Mouse (Mus musculus) lung, postnatal 0 days (tissue): ENCODE measurements around the gene Chml. TPM values are rescaled to one million over a fixed set of nuclear protein-coding genes. Genes with fewer than 3 reads are reported as not detected.

ENCODE experiments used
- ATAC-seq: fragments of 200-750 bp; cut with Nextera tagmentation; 2 replicates; pipeline ENCODE4 v1.8.0; 2017; ENCODE audit warnings: moderate library complexity
- DNase-seq: peaks from one replicate; pipeline ENCODE4 v3.0.0-alpha.2; 2016; ENCODE audit warnings: low spot score
- H3K27ac ChIP-seq: fragments of 300-500 bp; sonication (generic); 2 replicates; pipeline ENCODE4 v1.5.1; 2014; ENCODE audit warnings: antibody characterized with exemption, mild to moderate bottlenecking, low read length, mixed read lengths
- H3K27me3 ChIP-seq: fragments of 300-500 bp; sonication (generic); replicated peaks from 2 replicates; pipeline ENCODE4 v1.6.1; 2014; ENCODE audit warnings: low read length, mixed read lengths; ENCODE audit not compliant: insufficient read depth
- H3K36me3 ChIP-seq: fragments of 300-500 bp; sonication (generic); 2 replicates; pipeline ENCODE4 v1.6.1; 2014; ENCODE audit warnings: low read length, mixed read lengths; ENCODE audit not compliant: insufficient read depth
- H3K4me1 ChIP-seq: fragments of 300-500 bp; sonication (generic); 2 replicates; pipeline ENCODE4 v1.6.1; 2014; ENCODE audit warnings: antibody characterized with exemption, low read depth, low read length, mixed read lengths; ENCODE audit not compliant: insufficient read depth
- H3K4me2 ChIP-seq: fragments of 300-500 bp; sonication (generic); replicated peaks from 2 replicates; pipeline ENCODE4 v1.6.1; 2014; ENCODE audit warnings: low read depth, mild to moderate bottlenecking, low read length, moderate library complexity, mixed read lengths
- H3K4me3 ChIP-seq: fragments of 300-500 bp; sonication (generic); 2 replicates; pipeline ENCODE4 v1.5.1; 2014; ENCODE audit warnings: low read depth, low read length
- H3K9ac ChIP-seq: fragments of 300-500 bp; sonication (generic); replicated peaks from 2 replicates; pipeline ENCODE4 v1.6.1; 2014; ENCODE audit warnings: low read depth, mild to moderate bottlenecking
- H3K9me3 ChIP-seq: fragments of 300-500 bp; sonication (generic); 2 replicates; pipeline ENCODE4 v1.6.1; 2016; ENCODE audit warnings: low read length, mixed read lengths
- CTCF ChIP-seq: IDR thresholded peaks from 2 replicates; pipeline ENCODE4 v1.5.1; 2016; ENCODE audit warnings: antibody characterized with exemption, mild to moderate bottlenecking
- EP300 ChIP-seq: IDR thresholded peaks from 2 replicates; pipeline ENCODE4 v1.6.1; 2016; ENCODE audit warnings: antibody characterized with exemption, mild to moderate bottlenecking, control low read depth
- WGBS: fragments of 180-500 bp; shearing (Covaris S2); extraction: QIAGEN DNeasy Blood & Tissue Kit; methylation state at CpG from one replicate; pipeline ENCODE4 v1.1.7; 2014; 5-methylcytosine and 5-hydroxymethylcytosine counted together
- polyA plus RNA-seq: library from polyadenylated mRNA; unstranded; fragments of >200 nt; fragmentation: Nextera tagmentation; extraction: Ambion mirVana; gene quantifications from 2 replicates; pipeline ENCODE4 v1.2.1, GENCODE M21; 2015

The Chml gene
- polyA plus RNA-seq, 1 experiment from 2014 or later: 1.2 TPM

GRCm38 (mm10) chr1:175701145-175701544 lies 8.4 kb upstream of the Chml start:
- no peak overlapping the region for H3K4me2 ChIP-seq
- no peak for ATAC-seq
- H3K4me3 ChIP-seq: no peak overlapping the region

GRCm38 (mm10) chr1:175699796-175700195 lies 7.1 kb upstream of the Chml start:
- DNase-seq: no peak
- no peak for ATAC-seq

More at GRCm38 (mm10) chr1:175701145-175701544, 8.4 kb upstream of the Chml start:
- 49% methylated on average over 4 of the region's 4 CpGs for WGBS
- TF ChIP-seq EP300 (no peak), CTCF (no peak)
- no peak for DNase-seq
- Histone ChIP-seq H3K9ac (no peak overlapping the region), H3K4me1 (no peaks in the 10 kb centered on the region), H3K27ac (no peak overlapping the region), H3K27me3 (no peaks in the 10 kb centered on the region), H3K9me3 (no peaks in the 10 kb centered on the region), H3K36me3 (no peaks in the 10 kb centered on the region)

GRCm38 (mm10) chr1:175699375-175699774 lies 6.7 kb upstream of the Chml start:
- Histone ChIP-seq H3K4me3 (no peak overlapping the region), H3K9ac (no peak overlapping the region), H3K27me3 (no peaks in the 10 kb centered on the region), H3K9me3 (no peaks in the 10 kb centered on the region), H3K4me1 (no peaks in the 10 kb centered on the region), H3K36me3 (no peaks in the 10 kb centered on the region), H3K27ac (no peak overlapping the region), H3K4me2 (no peak overlapping the region)
- 44% methylated on average over 3 of the region's 3 CpGs for WGBS
- DNase-seq (no peak), ATAC-seq (no peak)
- no peak for TF ChIP-seq EP300
- no peak for TF ChIP-seq CTCF

More at GRCm38 (mm10) chr1:175699796-175700195, 7.1 kb upstream of the Chml start:
- Histone ChIP-seq H3K4me3 (no peak overlapping the region), H3K27ac (no peak overlapping the region), H3K4me1 (no peaks in the 10 kb centered on the region), H3K4me2 (no peak overlapping the region), H3K9me3 (no peaks in the 10 kb centered on the region), H3K36me3 (no peaks in the 10 kb centered on the region), H3K9ac (no peak overlapping the region), H3K27me3 (no peaks in the 10 kb centered on the region)
- TF ChIP-seq EP300: no peak
- TF ChIP-seq CTCF: no peak
- WGBS: 23% methylated on average over 4 of the region's 4 CpGs

GRCm38 (mm10) chr1:175698293-175698692 lies 5.6 kb upstream of the Chml start, which contains the start of gene Wdr64:
TSS of gene Wdr64 (plus strand) at chr1:175698593.
- Histone ChIP-seq H3K4me3 (no peak within 1 kb of the TSS), H3K27me3 (no peaks in the 10 kb centered on the region), H3K4me2 (no peak within 1 kb of the TSS), H3K36me3 (no peaks in the 10 kb centered on the region), H3K9me3 (no peaks in the 10 kb centered on the region), H3K9ac (no peak within 1 kb of the TSS), H3K4me1 (no peaks in the 10 kb centered on the region), H3K27ac (no peak within 1 kb of the TSS)
- ATAC-seq (no peak), DNase-seq (no peak)
- TF ChIP-seq EP300: no peak
- TF ChIP-seq CTCF: no peak
- WGBS: 63% methylated on average over 1 of the region's 1 CpGs

- DNase-seq (peak; percentile 32), ATAC-seq (no peak)
- Histone ChIP-seq H3K9me3 (no peaks in the 10 kb centered on the region), H3K4me1 (peaks cover 6% of the 10 kb centered on the region; the same call in 1 of the 2 replicates), H3K27ac (no peak overlapping the region; the same call in 1 of the 2 replicates), H3K4me2 (peak overlapping the region; percentile 95), H3K27me3 (no peaks in the 10 kb centered on the region), H3K36me3 (no peaks in the 10 kb centered on the region), H3K4me3 (peak overlapping the region; percentile 69), H3K9ac (no peak overlapping the region)
- no peak for TF ChIP-seq CTCF
- TF ChIP-seq EP300: no peak
- WGBS: 24% methylated on average over 12 of the region's 12 CpGs
These were observed 794 bp upstream of the Chml start for GRCm38 (mm10) chr1:175693429-175693960.

- peak; percentile 23; the same call in 1 of the 2 replicates for ATAC-seq
- WGBS: 0% methylated on average over 13 of the region's 17 CpGs
- H3K36me3 ChIP-seq: no peaks in the 10 kb centered on the region
- TF ChIP-seq EP300 (no peak), CTCF (no peak)
- peak overlapping the region; percentile 95 for H3K4me2 ChIP-seq
- H3K27me3 ChIP-seq: no peaks in the 10 kb centered on the region
- H3K9ac ChIP-seq: no peak overlapping the region
- peaks cover 6% of the 10 kb centered on the region; the same call in 1 of the 2 replicates for H3K4me1 ChIP-seq
- H3K27ac ChIP-seq: no peak overlapping the region; the same call in 1 of the 2 replicates
- H3K9me3 ChIP-seq: no peaks in the 10 kb centered on the region
- no peak for DNase-seq
- H3K4me3 ChIP-seq: peak overlapping the region; percentile 69
These were observed 278 bp upstream of the Chml start for GRCm38 (mm10) chr1:175692997-175693361.
